Mouse (Mus musculus) stomach, embryonic 15.5 days (tissue): ENCODE measurements at regions not wholly inside any gene's neighbourhood (a gene's known extent, or its start where the extent isn't known, plus 50 kb on each side); places are given as distances from the start of the nearest gene placed in this dataset.

ENCODE experiments used
- ATAC-seq: fragments of 200-750 bp; cut with Nextera tagmentation; 2 replicates; pipeline ENCODE4 v1.8.0; 2017; ENCODE audit warnings: low read depth, moderate number of reproducible peaks, moderate TSS enrichment; ENCODE audit not compliant: insufficient read depth, low FRiP score
- H3K27ac ChIP-seq: fragments of 300-500 bp; sonication (generic); 2 replicates; pipeline ENCODE4 v1.5.1; 2015; ENCODE audit warnings: mild to moderate bottlenecking, inconsistent platforms
- H3K27me3 ChIP-seq: fragments of 300-500 bp; sonication (generic); replicated peaks from 2 replicates; pipeline ENCODE4 v1.6.1; 2015; ENCODE audit warnings: inconsistent platforms
- H3K36me3 ChIP-seq: fragments of 300-500 bp; sonication (generic); 2 replicates; pipeline ENCODE4 v1.6.1; 2015; ENCODE audit warnings: inconsistent platforms
- H3K4me1 ChIP-seq: fragments of 300-500 bp; sonication (generic); 2 replicates; pipeline ENCODE4 v1.6.1; 2015; ENCODE audit warnings: inconsistent platforms
- H3K4me2 ChIP-seq: fragments of 300-500 bp; sonication (generic); 2 replicates; pipeline ENCODE4 v1.6.1; 2015; ENCODE audit warnings: mild to moderate bottlenecking, inconsistent platforms
- H3K4me3 ChIP-seq: fragments of 300-500 bp; sonication (generic); replicated peaks from 2 replicates; pipeline ENCODE4 v1.5.1; 2015; ENCODE audit warnings: inconsistent platforms
- H3K9ac ChIP-seq: fragments of 300-500 bp; sonication (generic); 2 replicates; pipeline ENCODE4 v1.6.1; 2015; ENCODE audit warnings: inconsistent platforms
- H3K9me3 ChIP-seq: fragments of 300-500 bp; sonication (generic); 2 replicates; pipeline ENCODE4 v1.6.1; 2016; ENCODE audit warnings: inconsistent platforms
- WGBS: fragments of 180-500 bp; shearing (Covaris S2); methylation state at CpG from one replicate; pipeline ENCODE4 v1.1.7; 2015; 5-methylcytosine and 5-hydroxymethylcytosine counted together

DNA sequence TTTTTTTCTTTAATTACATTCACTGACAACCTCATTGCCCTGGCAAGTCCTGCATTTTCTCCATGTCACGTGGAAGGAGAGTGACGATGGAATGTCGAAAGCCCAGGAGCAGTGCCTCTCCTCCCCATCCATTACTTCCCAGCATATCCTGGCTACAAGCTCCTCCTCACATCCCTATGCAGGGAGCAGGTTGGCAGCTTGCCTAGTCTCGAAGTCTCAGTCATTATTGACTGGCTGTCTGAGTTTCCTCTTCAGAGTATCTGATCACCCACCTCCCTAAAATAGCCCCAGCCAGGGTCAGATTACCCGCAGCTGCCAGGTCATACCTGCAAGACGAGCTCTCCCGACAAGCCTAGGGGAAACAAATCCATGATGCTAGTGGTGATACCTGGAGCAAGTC, 83.7 kb upstream of the Galnt15 start:
- WGBS: 36% methylated on average over 7 of the region's 7 CpGs
- no peak overlapping the region for H3K9ac ChIP-seq
- no peaks in the 10 kb centered on the region for H3K36me3 ChIP-seq
- H3K27me3 ChIP-seq: no peaks in the 10 kb centered on the region
- no peak overlapping the region for H3K4me2 ChIP-seq
- no peaks in the 10 kb centered on the region for H3K4me1 ChIP-seq
- no peak overlapping the region for H3K27ac ChIP-seq
- H3K4me3 ChIP-seq: no peak overlapping the region
- no peaks in the 10 kb centered on the region for H3K9me3 ChIP-seq
- no peak; the same call in 1 of the 2 replicates for ATAC-seq

DNA sequence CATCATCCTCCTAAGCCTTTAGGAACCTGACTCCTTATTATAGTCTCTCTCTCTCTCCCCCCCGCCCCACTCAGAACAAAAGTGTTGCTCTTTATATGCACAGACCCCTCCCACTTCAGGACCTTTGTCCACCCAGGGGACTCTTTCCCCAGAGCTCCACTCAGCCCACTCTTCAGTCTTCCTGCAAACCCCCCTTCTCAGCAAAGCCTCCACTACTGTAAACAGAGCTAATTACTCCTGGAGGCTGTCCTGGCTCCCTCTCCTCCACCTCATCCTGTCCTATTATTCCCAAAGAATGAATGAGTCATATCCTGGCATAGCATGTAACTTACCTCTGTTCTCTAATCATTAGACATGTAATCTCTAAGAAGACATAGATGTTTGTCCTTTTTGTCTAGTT, 82.8 kb upstream of the Galnt15 start:
- ATAC-seq: no peak
- Histone ChIP-seq H3K4me3 (no peak overlapping the region), H3K4me2 (no peak overlapping the region), H3K36me3 (no peaks in the 10 kb centered on the region), H3K9me3 (no peaks in the 10 kb centered on the region), H3K4me1 (no peaks in the 10 kb centered on the region), H3K27ac (no peak overlapping the region), H3K9ac (no peak overlapping the region), H3K27me3 (no peaks in the 10 kb centered on the region)
- 91% methylated on average over 1 of the region's 1 CpGs for WGBS

DNA sequence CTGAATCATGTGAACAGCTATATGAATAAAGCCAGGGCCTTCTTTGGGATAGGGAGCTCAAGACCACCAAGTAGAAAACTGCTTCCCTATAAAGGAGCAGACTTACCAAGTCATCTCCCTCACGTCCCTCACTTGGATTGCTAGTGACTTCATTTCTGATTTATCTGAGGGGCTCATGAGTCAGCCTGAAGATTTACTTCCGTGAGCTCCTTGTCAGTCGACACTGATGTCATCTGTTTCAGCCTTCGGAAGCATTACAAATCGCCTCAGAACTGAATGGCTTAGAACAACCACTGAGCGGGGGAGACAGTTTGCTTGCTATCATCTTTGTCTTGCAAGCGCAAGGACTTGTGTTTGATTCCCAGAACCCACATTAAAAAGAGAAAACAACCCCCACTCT, 81.5 kb upstream of the Galnt15 start:
- Histone ChIP-seq H3K27ac (no peak overlapping the region), H3K9me3 (no peaks in the 10 kb centered on the region), H3K4me2 (no peak overlapping the region), H3K4me1 (no peaks in the 10 kb centered on the region), H3K27me3 (no peaks in the 10 kb centered on the region), H3K4me3 (no peak overlapping the region), H3K9ac (no peak overlapping the region), H3K36me3 (no peaks in the 10 kb centered on the region)
- WGBS: 48% methylated on average over 7 of the region's 7 CpGs
- ATAC-seq: no peak

DNA sequence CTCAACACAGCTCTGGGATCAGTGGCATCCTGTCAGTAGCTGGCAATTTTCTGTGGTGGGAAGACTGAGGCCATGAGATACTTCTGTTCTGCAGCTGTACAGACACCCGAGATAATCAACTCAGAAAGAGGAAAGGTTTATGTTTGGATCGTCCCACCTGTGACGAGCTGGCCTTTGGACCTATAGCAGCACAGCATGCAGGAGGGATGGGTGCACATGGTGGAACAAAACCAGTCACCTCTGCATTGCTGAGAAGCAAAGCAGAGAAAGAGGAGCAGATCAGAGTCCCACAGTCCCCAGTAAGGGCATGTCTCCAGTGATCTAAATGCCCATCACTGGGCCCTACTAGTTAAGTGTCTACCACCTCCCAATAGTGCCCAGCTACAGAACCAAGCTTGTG, 76.9 kb upstream of the Galnt15 start:
- H3K9ac ChIP-seq: no peak overlapping the region
- H3K27me3 ChIP-seq: no peaks in the 10 kb centered on the region
- H3K4me1 ChIP-seq: no peaks in the 10 kb centered on the region
- no peaks in the 10 kb centered on the region for H3K36me3 ChIP-seq
- no peak overlapping the region for H3K4me3 ChIP-seq
- no peak for ATAC-seq
- WGBS: 60% methylated on average over 3 of the region's 3 CpGs
- no peak overlapping the region for H3K4me2 ChIP-seq
- no peaks in the 10 kb centered on the region for H3K9me3 ChIP-seq
- H3K27ac ChIP-seq: no peak overlapping the region

DNA sequence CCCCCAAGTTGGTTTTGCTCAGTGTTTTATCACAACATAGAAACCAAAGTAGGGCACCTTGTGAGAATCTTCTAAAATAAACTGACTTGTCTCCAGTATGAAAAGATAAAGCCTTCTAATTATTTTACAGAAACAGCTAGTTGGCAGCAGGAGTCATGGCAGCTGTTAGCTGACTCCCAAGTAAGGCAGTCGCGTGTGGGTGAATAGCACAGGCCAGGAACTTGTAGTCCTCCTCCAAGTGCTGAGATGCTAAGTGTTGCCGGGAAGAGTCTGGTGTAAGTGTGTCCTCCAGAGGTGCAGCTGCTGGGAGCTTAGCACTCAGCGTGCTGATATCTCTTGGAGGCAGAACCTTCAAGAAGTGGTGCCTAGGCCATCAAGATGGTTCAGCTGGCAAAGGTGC, 75.0 kb upstream of the Galnt15 start:
- Histone ChIP-seq H3K27ac (no peak overlapping the region), H3K36me3 (no peaks in the 10 kb centered on the region), H3K4me1 (no peaks in the 10 kb centered on the region), H3K4me2 (no peak overlapping the region), H3K4me3 (no peak overlapping the region), H3K9me3 (no peaks in the 10 kb centered on the region), H3K27me3 (no peaks in the 10 kb centered on the region), H3K9ac (no peak overlapping the region)
- ATAC-seq: no peak
- 69% methylated on average over 4 of the region's 4 CpGs for WGBS

GRCm38 (mm10) chr14:31954945-31955344, 73.8 kb upstream of the Galnt15 start:
- Histone ChIP-seq H3K9ac (no peak overlapping the region), H3K4me2 (no peak overlapping the region), H3K27me3 (no peaks in the 10 kb centered on the region), H3K9me3 (no peaks in the 10 kb centered on the region), H3K27ac (no peak overlapping the region), H3K36me3 (no peaks in the 10 kb centered on the region), H3K4me1 (no peaks in the 10 kb centered on the region), H3K4me3 (no peak overlapping the region)
- WGBS: 8% methylated on average over 4 of the region's 4 CpGs
- no peak for ATAC-seq

GRCm38 (mm10) chr14:31957211-31957638, 71.6 kb upstream of the Galnt15 start:
- Histone ChIP-seq H3K27ac (no peak overlapping the region), H3K36me3 (no peaks in the 10 kb centered on the region)
- 90% methylated on average over 10 of the region's 10 CpGs for WGBS

DNA sequence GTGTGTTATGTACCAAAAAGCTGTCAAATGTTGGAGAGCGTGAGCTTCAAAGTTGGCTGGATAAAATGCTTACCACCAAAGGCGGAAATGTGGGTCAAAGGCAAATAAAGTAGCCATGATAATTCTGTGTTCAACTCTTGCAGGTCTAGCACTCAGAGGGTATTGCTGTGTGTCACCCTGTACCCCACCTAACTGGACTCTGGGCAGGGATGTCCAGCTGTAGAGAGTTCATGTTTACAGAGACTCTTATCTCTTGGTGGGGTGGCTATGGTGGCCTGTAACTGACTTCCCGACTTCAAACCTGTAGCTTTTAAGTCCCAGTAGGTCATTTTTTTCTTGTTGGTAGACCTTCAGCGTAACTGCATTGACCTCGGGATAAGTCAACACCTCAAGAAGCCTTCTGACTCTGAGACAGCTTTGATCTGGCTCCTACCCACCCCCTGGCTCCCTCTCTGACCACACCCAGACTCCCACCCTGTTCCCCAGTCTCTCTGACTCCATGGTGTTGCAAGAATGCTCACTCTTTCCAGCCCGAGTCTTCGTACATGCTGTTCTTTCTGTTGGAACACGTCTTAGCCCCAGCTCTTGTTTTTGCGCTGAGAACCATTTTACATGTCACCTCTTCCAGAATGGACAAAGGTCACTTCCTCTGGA, 68.5 kb upstream of the Galnt15 start:
- H3K27ac ChIP-seq: no peak overlapping the region
- 0 out of 2 replicates have a peak, but pooled peaks have one; percentile 27 for ATAC-seq
- H3K27me3 ChIP-seq: no peaks in the 10 kb centered on the region
- no peak overlapping the region for H3K4me2 ChIP-seq
- H3K4me1 ChIP-seq: peaks cover 12% of the 10 kb centered on the region; the same call in 1 of the 2 replicates
- H3K4me3 ChIP-seq: no peak overlapping the region
- 68% methylated on average over 9 of the region's 9 CpGs for WGBS
- no peak overlapping the region for H3K9ac ChIP-seq
- no peaks in the 10 kb centered on the region for H3K9me3 ChIP-seq
- no peaks in the 10 kb centered on the region for H3K36me3 ChIP-seq

More at GRCm38 (mm10) chr14:31957211-31957638, 71.6 kb upstream of the Galnt15 start:
- H3K27me3 ChIP-seq: no peaks in the 10 kb centered on the region
- no peak overlapping the region for H3K9ac ChIP-seq
- ATAC-seq: no peak
- H3K9me3 ChIP-seq: no peaks in the 10 kb centered on the region
- no peak overlapping the region for H3K4me3 ChIP-seq
- H3K4me2 ChIP-seq: no peak overlapping the region
- no peaks in the 10 kb centered on the region for H3K4me1 ChIP-seq

DNA sequence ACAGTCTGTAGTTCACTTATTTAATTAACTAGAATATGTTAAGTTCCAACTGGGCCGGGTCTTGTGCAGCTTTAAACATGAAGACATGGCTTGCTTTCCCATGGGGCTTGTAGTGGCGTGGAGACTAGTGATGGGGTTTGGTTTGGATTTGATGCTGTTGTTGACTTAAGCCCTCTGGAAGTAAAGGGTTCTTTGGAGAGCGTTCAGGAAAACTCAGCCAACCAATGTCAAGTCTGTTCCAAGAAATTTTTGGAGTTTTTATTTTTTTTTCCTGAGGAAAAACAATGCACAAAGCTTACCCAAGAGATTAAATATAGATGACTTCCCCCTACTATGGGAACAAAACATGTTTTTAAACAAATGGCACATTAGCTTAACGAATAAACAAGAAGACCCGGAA, 67.3 kb upstream of the Galnt15 start:
- 78% methylated on average over 5 of the region's 5 CpGs for WGBS
- Histone ChIP-seq H3K27me3 (no peaks in the 10 kb centered on the region), H3K4me2 (no peak overlapping the region), H3K9ac (no peak overlapping the region), H3K27ac (no peak overlapping the region), H3K4me1 (peaks cover 12% of the 10 kb centered on the region; the same call in 1 of the 2 replicates), H3K9me3 (no peaks in the 10 kb centered on the region), H3K4me3 (no peak overlapping the region), H3K36me3 (no peaks in the 10 kb centered on the region)
- ATAC-seq: no peak

DNA sequence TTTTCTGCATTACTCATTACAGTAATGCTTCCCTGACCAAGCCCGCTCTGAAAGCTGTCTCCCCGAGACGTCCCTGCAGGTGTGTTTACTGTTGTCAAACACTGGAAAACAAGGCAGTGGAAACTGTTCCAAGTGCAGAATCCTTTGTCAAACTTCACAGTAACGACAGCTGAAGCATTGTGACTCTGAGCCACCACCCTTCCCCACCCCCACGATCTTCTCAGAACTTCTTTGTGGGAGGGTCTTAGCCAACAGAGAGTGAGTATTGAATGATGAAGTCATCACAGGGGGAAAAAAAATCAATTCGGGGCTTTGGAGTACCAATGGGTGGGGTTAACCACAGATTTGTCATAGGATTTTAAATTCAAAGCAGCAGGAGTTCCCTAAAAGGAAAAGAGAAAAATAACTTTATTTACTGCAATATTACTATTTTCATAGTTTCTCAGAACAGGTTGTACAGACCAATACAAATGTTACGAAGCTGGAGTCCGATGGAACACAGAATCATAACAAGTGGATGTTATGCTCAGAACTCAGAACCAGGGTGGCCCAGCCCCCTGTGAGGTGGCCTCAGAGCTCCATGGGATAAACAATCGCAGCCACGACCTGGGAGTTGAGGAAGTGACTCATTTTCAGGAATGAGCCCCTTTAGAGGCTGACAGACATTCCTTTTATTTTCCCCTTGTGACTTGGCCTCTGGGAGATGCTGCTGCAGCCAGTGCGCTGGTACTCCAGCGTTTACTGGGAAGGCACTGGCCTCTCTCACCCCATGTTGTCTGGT, 65.5 kb upstream of the Galnt15 start:
- Histone ChIP-seq H3K27ac (no peak overlapping the region), H3K36me3 (no peaks in the 10 kb centered on the region)

GRCm38 (mm10) chr14:31964076-31964475, 64.7 kb upstream of the Galnt15 start:
- H3K9me3 ChIP-seq: no peaks in the 10 kb centered on the region
- H3K4me3 ChIP-seq: no peak overlapping the region
- WGBS: 42% methylated on average over 2 of the region's 2 CpGs
- ATAC-seq: no peak
- H3K27me3 ChIP-seq: no peaks in the 10 kb centered on the region
- H3K4me1 ChIP-seq: peaks cover 12% of the 10 kb centered on the region; the same call in 1 of the 2 replicates
- H3K9ac ChIP-seq: no peak overlapping the region
- H3K4me2 ChIP-seq: no peak overlapping the region
- H3K27ac ChIP-seq: no peak overlapping the region
- H3K36me3 ChIP-seq: no peaks in the 10 kb centered on the region

More for the DNA sequence above, 65.5 kb upstream of the Galnt15 start:
- no peak overlapping the region for H3K4me2 ChIP-seq
- H3K9ac ChIP-seq: no peak overlapping the region
- peaks cover 12% of the 10 kb centered on the region; the same call in 1 of the 2 replicates for H3K4me1 ChIP-seq
- H3K4me3 ChIP-seq: no peak overlapping the region
- no peak; the same call in 1 of the 2 replicates for ATAC-seq
- no peaks in the 10 kb centered on the region for H3K27me3 ChIP-seq
- WGBS: 29% methylated on average over 12 of the region's 12 CpGs
- no peaks in the 10 kb centered on the region for H3K9me3 ChIP-seq

GRCm38 (mm10) chr14:31964831-31965230, 64.0 kb upstream of the Galnt15 start:
- Histone ChIP-seq H3K27me3 (no peaks in the 10 kb centered on the region), H3K4me3 (no peak overlapping the region), H3K9ac (no peak overlapping the region), H3K36me3 (no peaks in the 10 kb centered on the region), H3K4me1 (peaks cover 12% of the 10 kb centered on the region; the same call in 1 of the 2 replicates), H3K4me2 (no peak overlapping the region), H3K9me3 (no peaks in the 10 kb centered on the region), H3K27ac (no peak overlapping the region)
- WGBS: 74% methylated on average over 4 of the region's 4 CpGs
- no peak for ATAC-seq
